Mouse (Mus musculus) lung, embryonic 16.5 days (tissue): ENCODE results near the gene Stkld1. TPM values are rescaled to one million over a fixed set of nuclear protein-coding genes. Genes with fewer than 3 reads are reported as not detected.
"Not testable (repeated sequence)": the region's sequence is repeated elsewhere in the genome, so short reads cannot be mapped to it uniquely, and the experiment has no call there.

Source experiments
- ATAC-seq: fragments of 200-750 bp; cut with Nextera tagmentation; 2 replicates; pipeline ENCODE4 v1.8.0; 2017; ENCODE audit warnings: low read depth, mild to moderate bottlenecking, moderate library complexity
- H3K27ac ChIP-seq: fragments of 300-500 bp; sonication (generic); 2 replicates; pipeline ENCODE4 v1.5.1; 2014; ENCODE audit warnings: mild to moderate bottlenecking, control low read depth, low read length
- H3K27me3 ChIP-seq: fragments of 300-500 bp; sonication (generic); 2 replicates; pipeline ENCODE4 v1.6.1; 2014; ENCODE audit warnings: low read depth, low read length, mixed read lengths; ENCODE audit not compliant: control insufficient read depth, insufficient read depth
- H3K36me3 ChIP-seq: fragments of 300-500 bp; sonication (generic); 2 replicates; pipeline ENCODE4 v1.6.1; 2014; ENCODE audit warnings: low read length; ENCODE audit not compliant: control insufficient read depth, insufficient read depth
- H3K4me1 ChIP-seq: fragments of 300-500 bp; sonication (generic); replicated peaks from 2 replicates; pipeline ENCODE4 v1.6.1; 2014; ENCODE audit warnings: low read length, mixed read lengths; ENCODE audit not compliant: control insufficient read depth, insufficient read depth
- H3K4me2 ChIP-seq: fragments of 300-500 bp; sonication (generic); 2 replicates; pipeline ENCODE4 v1.6.1; 2014; ENCODE audit warnings: low read depth, low read length, control low read depth
- H3K4me3 ChIP-seq: fragments of 300-500 bp; sonication (generic); 2 replicates; pipeline ENCODE4 v1.5.1; 2014; ENCODE audit warnings: mild to moderate bottlenecking, low read length, control low read depth
- H3K9ac ChIP-seq: fragments of 300-500 bp; sonication (generic); 2 replicates; pipeline ENCODE4 v1.6.1; 2014; ENCODE audit warnings: low read length, control low read depth
- H3K9me3 ChIP-seq: fragments of 300-500 bp; sonication (generic); 2 replicates; pipeline ENCODE4 v1.6.1; 2016; ENCODE audit warnings: low read length; ENCODE audit not compliant: control insufficient read depth
- WGBS: fragments of 180-500 bp; shearing (Covaris S2); extraction: QIAGEN DNeasy Blood & Tissue Kit; methylation state at CpG from one replicate; pipeline ENCODE4 v1.1.7; 2014; 5-methylcytosine and 5-hydroxymethylcytosine counted together
- polyA plus RNA-seq: library from polyadenylated mRNA; unstranded; fragments of >200 nt; fragmentation: Nextera tagmentation; extraction: Ambion mirVana; gene quantifications from 2 replicates; pipeline ENCODE4 v1.2.1, GENCODE M21; 2015

Stkld1 gene
- polyA plus RNA-seq: 0.06 and 0.19 TPM in 2 replicates

- Histone ChIP-seq H3K4me1 (peaks cover 13% of the 10 kb centered on the region), H3K9ac (peak within 1 kb of the TSS; percentile 99), H3K4me3 (peak within 1 kb of the TSS; percentile 95), H3K36me3 (no peaks in the 10 kb centered on the region; the same call in 1 of the 2 replicates), H3K27ac (peak within 1 kb of the TSS; percentile 90), H3K9me3 (no peaks in the 10 kb centered on the region), H3K27me3 (no peaks in the 10 kb centered on the region), H3K4me2 (peak within 1 kb of the TSS; percentile 87)
- peak; percentile 97 for ATAC-seq
- under 1% methylated on average over 65 of the region's 70 CpGs for WGBS
Observed at GRCm38 (mm10) chr2:26933304-26934055, at the start of gene Stkld1, which contains the start of gene Surf4. Gene Stkld1 (plus strand): TSS chr2:26934047. Gene Surf4 (minus strand): TSS chr2:26933928.

GRCm38 (mm10) chr2:26885541-26885940 is 48.3 kb upstream of the Stkld1 start:
- H3K9me3 ChIP-seq, H3K27ac ChIP-seq, H3K4me1 ChIP-seq, H3K4me2 ChIP-seq, ATAC-seq, H3K4me3 ChIP-seq, H3K27me3 ChIP-seq, H3K36me3 ChIP-seq, H3K9ac ChIP-seq: not testable (repeated sequence)
- WGBS: 84% methylated on average over 2 of the region's 2 CpGs

- H3K9ac ChIP-seq, ATAC-seq, H3K27me3 ChIP-seq, H3K4me3 ChIP-seq, H3K9me3 ChIP-seq, H3K27ac ChIP-seq, H3K4me2 ChIP-seq, H3K4me1 ChIP-seq: not testable (repeated sequence)
- WGBS: 73% methylated on average over 4 of the region's 4 CpGs
- H3K36me3 ChIP-seq: peaks cover 11% of the 10 kb centered on the region
Observed at GRCm38 (mm10) chr2:26886170-26886569, 47.7 kb upstream of the Stkld1 start.

GRCm38 (mm10) chr2:26895898-26896297 is 37.9 kb upstream of the Stkld1 start:
- Histone ChIP-seq H3K4me2 (no peak overlapping the region), H3K9me3 (no peaks in the 10 kb centered on the region), H3K9ac (no peak overlapping the region), H3K4me1 (no peaks in the 10 kb centered on the region), H3K27me3 (no peaks in the 10 kb centered on the region), H3K27ac (no peak overlapping the region), H3K36me3 (peaks cover 57% of the 10 kb centered on the region), H3K4me3 (no peak overlapping the region)
- WGBS: 84% methylated on average over 4 of the region's 4 CpGs
- ATAC-seq: no peak

- Histone ChIP-seq H3K36me3 (peaks cover 31% of the 10 kb centered on the region), H3K4me1 (peaks cover 18% of the 10 kb centered on the region), H3K27me3 (no peaks in the 10 kb centered on the region), H3K4me2 (no peak overlapping the region), H3K27ac (no peak overlapping the region), H3K9ac (no peak overlapping the region), H3K9me3 (no peaks in the 10 kb centered on the region), H3K4me3 (no peak overlapping the region)
- 61% methylated on average over 1 of the region's 1 CpGs for WGBS
- ATAC-seq: no peak
Observed at GRCm38 (mm10) chr2:26900731-26901130, 33.1 kb upstream of the Stkld1 start.

- no peak overlapping the region for H3K27ac ChIP-seq
- H3K27me3 ChIP-seq: no peaks in the 10 kb centered on the region
- peak overlapping the region; percentile 80 for H3K9ac ChIP-seq
- WGBS: 6% methylated on average over 7 of the region's 7 CpGs
- peaks cover 18% of the 10 kb centered on the region for H3K4me1 ChIP-seq
- peak overlapping the region; percentile 68 for H3K4me3 ChIP-seq
- no peaks in the 10 kb centered on the region for H3K9me3 ChIP-seq
- no peak for ATAC-seq
- H3K4me2 ChIP-seq: peak overlapping the region; percentile 88
- H3K36me3 ChIP-seq: peaks cover 35% of the 10 kb centered on the region
Observed at GRCm38 (mm10) chr2:26901834-26902400, 31.9 kb upstream of the Stkld1 start.

- ATAC-seq: peak; percentile 97
- H3K4me2 ChIP-seq: peak within 1 kb of the TSS; percentile 88
- under 1% methylated on average over 41 of the region's 41 CpGs for WGBS
- peak within 1 kb of the TSS; percentile 80 for H3K9ac ChIP-seq
- H3K4me1 ChIP-seq: peaks cover 18% of the 10 kb centered on the region
- peak within 1 kb of the TSS; percentile 68 for H3K4me3 ChIP-seq
- H3K27me3 ChIP-seq: no peaks in the 10 kb centered on the region
- peak within 1 kb of the TSS; percentile 80 for H3K27ac ChIP-seq
- H3K36me3 ChIP-seq: peaks cover 36% of the 10 kb centered on the region
- no peaks in the 10 kb centered on the region for H3K9me3 ChIP-seq
Observed at GRCm38 (mm10) chr2:26902467-26903220, 31.2 kb upstream of the Stkld1 start, which contains the start of gene Surf6. Gene Surf6 (minus strand): TSS chr2:26902879.

GRCm38 (mm10) chr2:26903311-26903710 is 30.5 kb upstream of the Stkld1 start:
- Histone ChIP-seq H3K9ac (peak overlapping the region; percentile 80), H3K27ac (peak overlapping the region; percentile 80), H3K9me3 (no peaks in the 10 kb centered on the region), H3K27me3 (no peaks in the 10 kb centered on the region), H3K36me3 (peaks cover 34% of the 10 kb centered on the region), H3K4me1 (peaks cover 18% of the 10 kb centered on the region), H3K4me3 (peak overlapping the region; percentile 68), H3K4me2 (peak overlapping the region; percentile 88)
- no peak for ATAC-seq
- WGBS: 10% methylated on average over 7 of the region's 7 CpGs

- Histone ChIP-seq H3K4me3 (no peak overlapping the region), H3K4me1 (peaks cover 26% of the 10 kb centered on the region), H3K9ac (no peak overlapping the region), H3K27ac (no peak overlapping the region), H3K9me3 (no peaks in the 10 kb centered on the region), H3K36me3 (peaks cover 22% of the 10 kb centered on the region), H3K4me2 (no peak overlapping the region), H3K27me3 (no peaks in the 10 kb centered on the region)
- no peak for ATAC-seq
- WGBS: 92% methylated on average over 2 of the region's 2 CpGs
Observed at GRCm38 (mm10) chr2:26905936-26906335, 27.9 kb upstream of the Stkld1 start.
